Mouse (Mus musculus) brain, embryonic 14.5 days (tissue): ENCODE measurements around the gene Il17re.

Source experiments
- CTCF ChIP-seq: fragments of 200-500 bp; IDR thresholded peaks from 2 replicates; pipeline ENCODE4 v1.5.1; 2012; ENCODE audit warnings: inconsistent platforms, mild to moderate bottlenecking, moderate library complexity, borderline replicate concordance; ENCODE audit not compliant: insufficient read depth, insufficient read length; ENCODE audit errors: extremely low read depth
- POLR2A ChIP-seq: fragments of 200-500 bp; IDR thresholded peaks from 2 replicates; pipeline ENCODE4 v1.6.1; 2012; ENCODE audit warnings: mild to moderate bottlenecking, inconsistent platforms, borderline replicate concordance; ENCODE audit not compliant: poor library complexity, insufficient read depth, insufficient read length, severe bottlenecking; ENCODE audit errors: extremely low read depth

DNA sequence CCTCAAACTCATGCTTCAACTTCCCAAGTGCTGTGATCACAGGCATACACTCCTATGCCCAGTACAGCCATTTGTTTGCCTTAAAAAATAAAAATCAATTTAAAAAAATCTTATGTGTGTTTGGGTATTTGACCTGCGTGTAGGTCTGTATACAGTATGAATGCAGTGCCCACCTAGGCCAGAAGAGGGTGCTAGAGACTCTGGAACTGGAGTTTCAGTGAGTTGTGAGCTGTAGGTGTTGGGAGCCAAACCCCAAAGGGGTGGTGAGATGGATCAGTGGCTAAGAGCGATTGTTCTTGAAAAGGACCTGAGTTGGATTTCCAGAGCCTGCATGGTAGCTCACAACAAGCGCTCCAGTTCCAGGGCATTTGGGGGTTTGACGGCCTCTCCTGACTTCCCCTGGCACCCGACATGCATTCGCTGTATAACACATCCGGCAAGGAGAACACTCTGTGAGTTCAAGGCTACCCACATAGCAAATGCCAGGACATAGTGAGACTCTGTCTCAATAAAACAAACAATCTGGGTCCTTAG lies 17.1 kb upstream of the Il17re start:
- peak; percentile 71; the same call in 1 of the 2 replicates for TF ChIP-seq CTCF
- TF ChIP-seq POLR2A, result no peak
